Mouse (Mus musculus) forebrain, embryonic 13.5 days (tissue): ENCODE results near the gene Gm21969. TPM values are rescaled to one million over a fixed set of nuclear protein-coding genes. Genes with fewer than 3 reads are reported as not detected.

Experiments
- ATAC-seq: fragments of 200-750 bp; cut with Nextera tagmentation; 2 replicates; pipeline ENCODE4 v1.8.0; 2017
- H3K27ac ChIP-seq: fragments of 300-500 bp; sonication (generic); 2 replicates; pipeline ENCODE4 v1.5.1; 2015; ENCODE audit warnings: inconsistent platforms, mild to moderate bottlenecking, moderate library complexity
- H3K27me3 ChIP-seq: fragments of 300-500 bp; sonication (generic); 2 replicates; pipeline ENCODE4 v1.6.1; 2015; ENCODE audit warnings: mild to moderate bottlenecking, inconsistent platforms
- H3K36me3 ChIP-seq: fragments of 300-500 bp; sonication (generic); 2 replicates; pipeline ENCODE4 v1.6.1; 2015; ENCODE audit warnings: mild to moderate bottlenecking, inconsistent platforms; ENCODE audit not compliant: poor library complexity, severe bottlenecking
- H3K4me1 ChIP-seq: fragments of 300-500 bp; sonication (generic); 2 replicates; pipeline ENCODE4 v1.6.1; 2015; ENCODE audit warnings: inconsistent platforms
- H3K4me2 ChIP-seq: fragments of 300-500 bp; sonication (generic); 2 replicates; pipeline ENCODE4 v1.6.1; 2015; ENCODE audit warnings: inconsistent platforms, mild to moderate bottlenecking, moderate library complexity
- H3K4me3 ChIP-seq: fragments of 300-500 bp; sonication (generic); 2 replicates; pipeline ENCODE4 v1.5.1; 2015; ENCODE audit warnings: mild to moderate bottlenecking, inconsistent platforms
- H3K9ac ChIP-seq: fragments of 300-500 bp; sonication (generic); 2 replicates; pipeline ENCODE4 v1.6.1; 2015; ENCODE audit warnings: mild to moderate bottlenecking, inconsistent platforms
- H3K9me3 ChIP-seq: fragments of 300-500 bp; sonication (generic); replicated peaks from 2 replicates; pipeline ENCODE4 v1.6.1; 2016; ENCODE audit warnings: inconsistent platforms
- WGBS: fragments of 180-500 bp; shearing (Covaris S2); methylation state at CpG from one replicate; pipeline ENCODE4 v1.1.7; 2015; 5-methylcytosine and 5-hydroxymethylcytosine counted together
- polyA plus RNA-seq: library from polyadenylated mRNA; unstranded; fragments of >200 nt; fragmentation: Nextera tagmentation; extraction: Ambion mirVana; gene quantifications from 2 replicates; pipeline ENCODE4 v1.2.1, GENCODE M21; 2015

Gm21969 gene
- polyA plus RNA-seq, 1 experiment from 2014 or later, result not detected

GRCm38 (mm10) chr4:139624706-139625105 lies 21.7 kb downstream of the Gm21969 start:
- Histone ChIP-seq H3K4me1 (peaks cover 23% of the 10 kb centered on the region), H3K4me2 (peak overlapping the region; percentile 88; the same call in 1 of the 2 replicates), H3K27me3 (no peaks in the 10 kb centered on the region), H3K9me3 (no peaks in the 10 kb centered on the region), H3K36me3 (no peaks in the 10 kb centered on the region), H3K27ac (no peak overlapping the region), H3K9ac (peak overlapping the region; percentile 9; the same call in 1 of the 2 replicates), H3K4me3 (no peak overlapping the region)
- WGBS, result 74% methylated on average over 10 of the region's 10 CpGs
- ATAC-seq, result no peak

GRCm38 (mm10) chr4:139627361-139627760 lies 24.4 kb downstream of the Gm21969 start:
- Histone ChIP-seq H3K36me3 (no peaks in the 10 kb centered on the region), H3K4me3 (no peak overlapping the region), H3K27me3 (no peaks in the 10 kb centered on the region), H3K9ac (no peak overlapping the region), H3K9me3 (no peaks in the 10 kb centered on the region), H3K27ac (no peak overlapping the region), H3K4me2 (no peak overlapping the region), H3K4me1 (peaks cover 18% of the 10 kb centered on the region)
- no peak for ATAC-seq
- 94% methylated on average over 11 of the region's 11 CpGs for WGBS

- 74% methylated on average over 10 of the region's 10 CpGs for WGBS
- no peak overlapping the region for H3K27ac ChIP-seq
- 0 out of 2 replicates have a peak, but pooled peaks cover under 1% of the 10 kb centered on the region for H3K36me3 ChIP-seq
- no peak overlapping the region for H3K9ac ChIP-seq
- H3K4me2 ChIP-seq, result no peak overlapping the region
- no peak for ATAC-seq
- no peaks in the 10 kb centered on the region for H3K9me3 ChIP-seq
- H3K27me3 ChIP-seq, result no peaks in the 10 kb centered on the region
- H3K4me3 ChIP-seq, result no peak overlapping the region
- H3K4me1 ChIP-seq, result no peaks in the 10 kb centered on the region
These were observed 27.2 kb downstream of the Gm21969 start for GRCm38 (mm10) chr4:139630171-139630570.

GRCm38 (mm10) chr4:139631141-139631540 lies 28.2 kb downstream of the Gm21969 start:
- peaks cover 7% of the 10 kb centered on the region; the same call in 1 of the 2 replicates for H3K36me3 ChIP-seq
- no peak overlapping the region for H3K4me3 ChIP-seq
- no peak overlapping the region for H3K9ac ChIP-seq
- 73% methylated on average over 5 of the region's 5 CpGs for WGBS
- H3K27me3 ChIP-seq, result no peaks in the 10 kb centered on the region
- no peaks in the 10 kb centered on the region for H3K9me3 ChIP-seq
- ATAC-seq, result no peak
- H3K4me2 ChIP-seq, result no peak overlapping the region
- H3K27ac ChIP-seq, result no peak overlapping the region
- no peaks in the 10 kb centered on the region for H3K4me1 ChIP-seq

- peaks cover 7% of the 10 kb centered on the region; the same call in 1 of the 2 replicates for H3K36me3 ChIP-seq
- H3K4me3 ChIP-seq, result no peak overlapping the region
- no peak overlapping the region for H3K4me2 ChIP-seq
- 91% methylated on average over 7 of the region's 7 CpGs for WGBS
- H3K9me3 ChIP-seq, result no peaks in the 10 kb centered on the region
- no peak overlapping the region for H3K9ac ChIP-seq
- H3K27ac ChIP-seq, result no peak overlapping the region
- H3K4me1 ChIP-seq, result no peaks in the 10 kb centered on the region
- H3K27me3 ChIP-seq, result no peaks in the 10 kb centered on the region
- ATAC-seq, result no peak
These were observed 28.7 kb downstream of the Gm21969 start for GRCm38 (mm10) chr4:139631569-139632253.

- Histone ChIP-seq H3K4me3 (no peak overlapping the region), H3K9ac (no peak overlapping the region), H3K36me3 (peaks cover 11% of the 10 kb centered on the region; the same call in 1 of the 2 replicates), H3K4me1 (no peaks in the 10 kb centered on the region), H3K27me3 (no peaks in the 10 kb centered on the region), H3K9me3 (no peaks in the 10 kb centered on the region), H3K27ac (no peak overlapping the region), H3K4me2 (no peak overlapping the region)
- ATAC-seq, result no peak
- 85% methylated on average over 10 of the region's 10 CpGs for WGBS
These were observed 29.2 kb downstream of the Gm21969 start for GRCm38 (mm10) chr4:139632254-139632580.

- peaks cover 14% of the 10 kb centered on the region; the same call in 1 of the 2 replicates for H3K36me3 ChIP-seq
- no peak overlapping the region for H3K4me2 ChIP-seq
- H3K9me3 ChIP-seq, result no peaks in the 10 kb centered on the region
- WGBS, result 24% methylated on average over 7 of the region's 7 CpGs
- H3K27ac ChIP-seq, result no peak overlapping the region
- peaks cover 11% of the 10 kb centered on the region for H3K4me1 ChIP-seq
- peaks cover 8% of the 10 kb centered on the region; the same call in 1 of the 2 replicates for H3K27me3 ChIP-seq
- H3K9ac ChIP-seq, result no peak overlapping the region
- no peak overlapping the region for H3K4me3 ChIP-seq
- 0 out of 2 replicates have a peak, but pooled peaks have one; percentile 41 for ATAC-seq
These were observed 33.4 kb downstream of the Gm21969 start for GRCm38 (mm10) chr4:139636373-139636772.

- WGBS, result 91% methylated on average over 9 of the region's 9 CpGs
- H3K4me1 ChIP-seq, result peaks cover 24% of the 10 kb centered on the region
- no peak for ATAC-seq
- no peak overlapping the region for H3K4me2 ChIP-seq
- no peak overlapping the region for H3K27ac ChIP-seq
- no peak overlapping the region for H3K9ac ChIP-seq
- peaks cover 21% of the 10 kb centered on the region for H3K27me3 ChIP-seq
- H3K9me3 ChIP-seq, result no peaks in the 10 kb centered on the region
- no peak overlapping the region for H3K4me3 ChIP-seq
- peaks cover 14% of the 10 kb centered on the region; the same call in 1 of the 2 replicates for H3K36me3 ChIP-seq
These were observed 34.9 kb downstream of the Gm21969 start for GRCm38 (mm10) chr4:139637847-139638246.

GRCm38 (mm10) chr4:139638356-139638755 lies 35.4 kb downstream of the Gm21969 start:
- H3K27ac ChIP-seq, result no peak overlapping the region
- H3K36me3 ChIP-seq, result peaks cover 14% of the 10 kb centered on the region; the same call in 1 of the 2 replicates
- no peak for ATAC-seq
- peaks cover 24% of the 10 kb centered on the region for H3K4me1 ChIP-seq
- H3K27me3 ChIP-seq, result peaks cover 26% of the 10 kb centered on the region
- no peak overlapping the region for H3K4me3 ChIP-seq
- WGBS, result 95% methylated on average over 16 of the region's 16 CpGs
- H3K9ac ChIP-seq, result no peak overlapping the region
- no peaks in the 10 kb centered on the region for H3K9me3 ChIP-seq
- no peak overlapping the region for H3K4me2 ChIP-seq

GRCm38 (mm10) chr4:139639801-139640200 lies 36.8 kb downstream of the Gm21969 start:
- no peak for ATAC-seq
- H3K27ac ChIP-seq, result no peak overlapping the region

GRCm38 (mm10) chr4:139640333-139640732 lies 37.3 kb downstream of the Gm21969 start:
- no peak overlapping the region for H3K4me2 ChIP-seq
- H3K27ac ChIP-seq, result no peak overlapping the region
- peaks cover 22% of the 10 kb centered on the region for H3K36me3 ChIP-seq
- no peak overlapping the region for H3K4me3 ChIP-seq
- peaks cover 30% of the 10 kb centered on the region for H3K27me3 ChIP-seq
- WGBS, result 72% methylated on average over 12 of the region's 12 CpGs
- H3K4me1 ChIP-seq, result peaks cover 24% of the 10 kb centered on the region
- no peak for ATAC-seq
- no peaks in the 10 kb centered on the region for H3K9me3 ChIP-seq
- H3K9ac ChIP-seq, result peak overlapping the region; percentile 37; the same call in 1 of the 2 replicates

More at GRCm38 (mm10) chr4:139639801-139640200, 36.8 kb downstream of the Gm21969 start:
- WGBS, result 40% methylated on average over 12 of the region's 12 CpGs
- Histone ChIP-seq H3K27me3 (peaks cover 30% of the 10 kb centered on the region), H3K4me1 (peaks cover 24% of the 10 kb centered on the region), H3K9ac (peak overlapping the region; percentile 37; the same call in 1 of the 2 replicates), H3K4me2 (no peak overlapping the region), H3K36me3 (peaks cover 20% of the 10 kb centered on the region; the same call in 1 of the 2 replicates), H3K4me3 (no peak overlapping the region), H3K9me3 (no peaks in the 10 kb centered on the region)

GRCm38 (mm10) chr4:139640775-139641174 lies 37.8 kb downstream of the Gm21969 start:
- Histone ChIP-seq H3K9me3 (no peaks in the 10 kb centered on the region), H3K9ac (no peak overlapping the region), H3K27me3 (peaks cover 30% of the 10 kb centered on the region), H3K27ac (no peak overlapping the region), H3K4me3 (no peak overlapping the region), H3K4me2 (no peak overlapping the region), H3K4me1 (peaks cover 24% of the 10 kb centered on the region), H3K36me3 (peaks cover 17% of the 10 kb centered on the region)
- no peak for ATAC-seq
- 68% methylated on average over 5 of the region's 6 CpGs for WGBS
